Mouse (Mus musculus) mouse embryonic stem cell (cell line): ENCODE data around the gene Dazl.

Experiments used
- in situ Hi-C, 2 experiments: fragments of 300-500 bp; cut with MboI; formaldehyde crosslinking; loops; 1 replicate in 1 of 2; 3 replicates in 1 of 2; pipeline ENCODE4 v1.14.3; 2019 to 2020; ENCODE audit warnings: low sequenced_read_pairs in 2 of 2, low pct_unique_long_range_greater_than_20kb in 1 of 2, mixed read lengths in 1 of 2; ENCODE audit not compliant: unreplicated experiment in 1 of 2

Gene Dazl

DNA sequence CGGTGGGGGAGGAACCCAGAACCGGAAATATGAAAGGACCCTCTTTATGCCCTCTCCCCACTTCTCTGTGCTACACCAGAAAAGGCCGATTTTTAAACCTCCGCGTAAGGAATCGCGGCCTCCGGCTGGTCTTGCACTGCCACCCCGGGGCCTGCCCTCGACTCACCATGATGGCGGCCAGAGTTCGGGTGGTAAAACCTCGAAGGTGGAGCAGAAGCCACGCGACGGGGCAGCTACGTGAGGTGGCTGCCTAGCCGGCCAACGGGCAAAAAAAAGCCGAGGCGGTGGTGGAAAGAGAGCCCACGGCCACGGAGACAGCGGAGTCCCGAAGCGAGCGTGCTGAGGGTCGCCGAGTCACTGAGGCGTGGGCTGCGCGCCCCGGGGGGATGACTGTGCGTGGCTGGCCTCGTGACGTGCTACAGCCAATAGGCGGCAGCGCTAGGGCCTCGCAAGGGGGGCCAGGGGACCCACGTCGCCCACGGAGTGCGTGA is at the start of gene Dazl:
Gene Dazl, minus strand, starts transcription at position 396 of the 491 bp plus-strand sequence.
- in situ Hi-C loops = no loop called here

DNA sequence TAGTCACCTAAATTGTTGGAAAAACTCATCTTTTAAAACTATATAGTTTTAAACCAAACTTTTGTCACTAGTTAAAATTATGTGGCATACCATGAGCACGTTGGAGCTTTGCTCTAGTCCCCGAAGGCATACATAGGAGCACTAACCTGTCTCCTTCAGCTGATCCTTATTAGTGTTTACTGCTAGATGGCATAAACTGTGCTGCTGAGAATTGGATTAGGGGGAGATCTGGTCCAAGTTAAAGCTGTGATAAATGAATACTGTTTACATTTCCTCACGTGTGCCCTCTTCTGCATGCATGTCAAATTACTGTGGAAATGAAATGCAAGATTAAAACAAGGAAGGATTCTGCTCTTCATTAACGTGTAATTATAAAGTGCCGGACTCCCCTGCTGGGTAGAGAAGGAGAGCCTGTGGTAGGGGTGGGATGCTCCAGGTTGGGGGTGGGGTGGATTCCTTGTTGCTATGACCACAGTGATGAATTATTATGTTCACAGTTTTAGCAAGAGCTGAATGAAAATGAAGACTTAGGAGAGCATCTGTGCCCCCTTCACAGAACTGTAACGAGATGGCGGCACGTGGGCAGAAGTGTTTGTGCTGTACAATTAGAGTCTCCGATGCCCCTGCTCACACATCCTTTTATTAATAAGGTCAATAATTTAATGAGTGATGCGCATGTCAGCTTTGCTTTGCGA is 48.6 kb upstream of the Dazl start:
- in situ Hi-C loops = loop anchor here in 1 of 2 experiments (25.0 kb wide), 1 partner anchor 445 kb away; no protein-coding TSS in a partner anchor

DNA sequence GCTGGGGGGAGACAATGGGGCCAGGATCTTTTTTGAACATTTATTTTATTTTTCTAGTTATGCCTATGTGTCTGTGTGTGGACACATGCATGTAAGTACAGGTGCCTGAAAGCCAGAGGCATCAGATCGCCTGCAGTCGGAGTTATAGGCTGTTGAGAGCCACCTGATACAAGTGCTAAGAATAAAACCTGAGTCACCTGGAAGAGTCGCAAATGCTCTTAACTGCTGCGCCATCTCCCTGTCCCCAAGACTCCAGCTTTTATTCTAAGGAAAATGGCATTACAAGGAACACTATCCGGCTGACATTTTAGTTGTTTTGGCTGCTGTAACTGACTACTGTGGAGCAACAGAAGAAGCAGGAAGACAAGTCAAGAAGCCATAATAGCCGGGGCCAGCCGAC is 45.5 kb upstream of the Dazl start:
- in situ Hi-C loops = loop anchor here in 1 of 2 experiments (25.0 kb wide), 1 partner anchor 448 kb away; no protein-coding TSS in a partner anchor

DNA sequence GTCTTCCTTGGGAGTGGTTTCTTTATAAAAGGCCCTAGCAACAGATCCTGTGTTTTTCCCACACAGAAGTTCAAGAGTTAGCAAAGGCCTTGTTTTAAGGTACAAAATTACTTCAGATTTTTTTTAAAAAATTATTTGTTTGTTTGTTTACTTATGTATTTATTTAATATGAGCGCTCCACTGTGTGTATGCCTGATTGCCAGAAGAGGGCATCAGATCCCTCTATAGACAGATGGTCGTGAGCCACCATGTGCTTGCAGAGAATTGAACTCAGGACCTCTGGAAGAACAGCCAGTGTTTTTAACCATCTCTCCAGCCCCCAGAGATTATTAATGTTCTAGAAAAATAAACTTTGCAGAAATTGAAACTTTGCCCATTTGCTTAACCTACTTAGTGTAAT is 42.3 kb upstream of the Dazl start:
- in situ Hi-C loops = loop anchor here in 1 of 2 experiments (25.0 kb wide), 1 partner anchor 452 kb away; no protein-coding TSS in a partner anchor

DNA sequence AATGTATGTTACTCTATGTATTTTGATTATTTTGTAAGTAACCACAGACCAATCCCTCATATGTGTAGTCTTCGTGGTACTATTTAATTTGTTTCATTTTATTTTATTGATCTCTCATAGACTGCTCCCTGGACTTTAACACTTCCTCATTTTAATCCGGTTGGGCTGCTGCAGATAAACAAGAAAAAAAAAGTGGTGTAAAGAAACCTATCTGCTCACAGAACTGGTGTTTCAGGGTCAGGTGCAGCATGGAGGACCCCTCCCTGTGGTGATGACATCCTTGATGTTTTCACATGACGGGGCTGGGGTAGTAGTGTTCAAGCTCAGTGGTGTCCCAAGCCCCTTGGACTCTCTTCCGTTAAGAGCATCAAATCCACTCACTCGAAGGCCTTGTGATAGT is 41.3 kb upstream of the Dazl start:
- in situ Hi-C loops = loop anchor here in 1 of 2 experiments (25.0 kb wide), 1 partner anchor 453 kb away; no protein-coding TSS in a partner anchor

DNA sequence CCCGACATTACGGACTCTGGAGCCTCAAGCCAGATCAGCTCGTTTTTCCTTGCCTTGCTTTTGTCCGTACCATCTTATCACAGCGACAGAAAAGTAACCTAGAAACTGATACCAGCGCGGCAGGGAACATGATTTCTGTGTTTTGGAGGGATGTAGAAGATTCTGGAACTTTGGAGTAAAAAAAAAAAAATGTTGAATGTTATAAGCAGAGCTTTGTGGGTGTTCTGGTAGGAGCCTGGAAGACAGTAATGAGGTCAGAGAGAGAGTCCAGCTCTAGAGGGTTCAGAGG is 38.5 kb upstream of the Dazl start:
- in situ Hi-C loops = loop anchor here in 1 of 2 experiments (25.0 kb wide), 1 partner anchor 455 kb away; no protein-coding TSS in a partner anchor

DNA sequence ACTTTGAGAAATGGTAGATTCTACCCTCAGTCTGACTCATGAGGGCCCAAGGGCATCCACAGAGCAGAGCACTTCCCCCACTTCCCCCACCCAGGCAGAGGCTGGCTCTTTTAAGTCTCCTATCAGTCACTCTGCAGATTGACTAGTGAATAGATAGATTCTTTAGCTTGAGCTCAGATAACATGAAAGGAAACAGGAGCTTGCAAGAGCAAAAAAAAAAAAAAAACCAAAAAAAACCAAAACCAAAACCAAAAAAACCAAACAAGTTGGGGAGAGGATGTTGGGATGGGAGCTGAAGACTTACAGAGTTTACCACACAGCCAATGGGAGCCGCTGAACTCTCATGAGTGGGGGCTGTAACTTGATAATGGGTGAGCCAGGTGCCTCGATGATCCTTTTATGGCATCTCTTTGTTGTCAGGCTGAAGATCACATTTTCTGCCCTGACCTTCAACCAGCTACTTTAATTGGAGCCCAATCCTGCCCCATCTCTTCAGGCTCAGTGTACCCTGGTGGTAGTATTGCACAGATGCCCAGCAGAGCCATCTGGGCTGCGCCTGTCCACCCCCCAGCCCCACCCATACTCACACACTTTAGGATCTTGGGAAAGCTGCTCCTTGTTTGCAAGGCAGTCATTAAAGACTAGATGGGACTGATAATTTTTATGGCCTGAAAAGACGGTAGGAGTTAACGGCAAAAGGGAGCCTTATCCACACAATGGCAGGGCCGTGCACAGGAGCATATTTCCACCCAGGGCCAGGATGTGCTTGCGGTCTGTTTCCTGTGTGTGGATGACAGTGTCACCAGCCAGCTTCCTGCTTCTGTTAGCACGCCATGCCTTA is 38.0 kb upstream of the Dazl start:
- in situ Hi-C loops = loop anchor here in 1 of 2 experiments (25.0 kb wide), 1 partner anchor 456 kb away; no protein-coding TSS in a partner anchor

DNA sequence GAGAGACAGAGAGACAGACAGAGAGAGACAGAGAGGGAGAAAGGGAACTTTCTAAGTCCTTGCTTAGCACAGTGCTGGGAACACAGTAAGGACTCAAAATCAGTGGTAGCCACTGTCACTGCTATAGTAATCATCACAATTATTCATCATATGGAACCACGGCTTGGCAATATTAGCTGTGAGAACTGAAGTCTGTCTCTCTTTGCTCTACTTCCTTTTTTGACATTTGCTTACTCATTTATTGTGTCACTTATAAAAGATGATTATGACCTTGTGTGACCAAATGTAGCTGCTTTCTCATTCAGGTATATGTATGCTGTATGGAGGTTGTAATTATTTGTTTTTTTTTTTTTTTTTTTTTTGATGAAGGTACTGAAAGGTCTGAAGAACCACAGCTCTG is 36.8 kb upstream of the Dazl start:
- in situ Hi-C loops = loop anchor here in 1 of 2 experiments (25.0 kb wide), 1 partner anchor 457 kb away; no protein-coding TSS in a partner anchor

DNA sequence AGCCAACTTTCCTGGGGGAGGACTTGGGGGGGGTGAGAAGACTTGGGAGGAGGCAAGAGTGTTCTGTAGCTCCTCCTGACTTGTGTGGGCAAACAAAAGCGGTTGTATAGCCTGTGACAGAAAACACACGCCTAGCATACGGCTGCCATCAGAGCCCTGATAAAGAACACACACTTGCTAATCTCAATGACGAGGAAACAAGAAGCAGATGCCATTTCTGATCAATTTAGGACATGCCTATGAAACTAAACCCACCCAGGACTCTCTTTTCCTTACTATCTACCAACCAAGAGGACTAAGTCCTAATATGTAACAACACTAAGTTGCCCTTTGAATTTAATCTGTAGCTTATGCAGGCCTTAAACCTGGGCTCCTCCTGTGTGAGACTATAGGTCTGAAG is 31.2 kb upstream of the Dazl start:
- in situ Hi-C loops = loop anchor here in 1 of 2 experiments (25.0 kb wide), 1 partner anchor 463 kb away; no protein-coding TSS in a partner anchor

DNA sequence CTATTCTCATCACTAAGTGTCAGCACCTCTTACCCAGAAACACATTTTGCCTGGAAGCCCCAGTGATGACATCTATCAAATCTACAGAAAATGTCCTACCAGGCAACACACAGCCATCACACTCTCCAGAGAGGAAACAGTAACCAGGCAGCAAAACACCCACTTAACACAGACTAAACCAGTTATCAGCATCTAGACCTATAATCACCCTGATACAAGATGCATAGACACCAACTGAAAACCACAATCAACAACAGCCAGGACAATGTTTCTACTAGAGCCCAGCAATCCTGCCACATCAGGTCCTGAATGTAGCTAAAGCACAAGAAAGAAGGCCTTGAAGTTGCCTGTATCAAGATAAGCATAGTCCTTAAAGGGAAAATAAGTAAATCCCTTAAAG is 25.4 kb upstream of the Dazl start:
- in situ Hi-C loops = no loop called here

DNA sequence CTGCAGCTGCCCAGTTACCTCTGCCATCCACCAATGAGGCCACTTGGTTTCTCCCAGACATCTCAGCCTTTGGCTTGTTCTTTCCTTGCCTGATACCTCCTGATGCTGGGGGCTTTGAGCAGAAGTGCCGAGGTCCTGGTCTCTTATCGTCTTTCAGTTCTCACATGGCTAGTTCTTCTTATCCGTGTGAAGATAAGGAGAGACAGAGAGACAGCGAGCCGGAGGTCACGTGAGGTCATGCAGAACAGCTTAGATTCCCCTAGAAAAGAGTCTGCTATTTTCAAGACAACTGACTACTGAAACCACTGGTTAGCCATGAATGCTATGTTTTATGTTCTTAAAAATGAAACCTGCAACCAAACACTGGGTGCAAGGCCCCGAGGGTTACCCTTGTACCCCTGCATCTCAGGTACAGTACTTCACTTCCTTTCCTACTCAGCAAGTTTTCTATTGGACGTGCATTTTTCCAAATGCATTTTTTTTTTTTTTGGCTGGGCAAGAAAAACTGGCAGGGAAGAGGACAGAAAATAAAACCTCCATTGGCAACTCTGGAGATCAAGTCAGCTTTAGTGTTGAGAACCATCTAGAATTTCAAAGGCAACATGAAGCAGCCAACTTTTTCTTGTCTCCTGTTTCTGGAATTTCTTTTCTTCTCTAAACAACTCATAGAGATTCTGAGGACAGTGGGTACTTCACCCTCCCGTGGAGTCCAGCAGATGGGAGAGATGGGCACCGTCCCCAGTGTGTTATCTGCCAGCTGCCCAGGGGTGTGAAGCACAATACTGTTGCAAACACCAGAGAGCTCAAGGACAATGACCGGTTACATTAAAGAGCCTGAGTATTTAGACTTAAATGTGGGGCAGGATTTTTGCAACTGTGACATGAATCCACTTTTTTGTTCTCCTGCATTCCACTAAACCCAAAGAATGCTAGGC is 23.0 kb upstream of the Dazl start:
- in situ Hi-C loops = no loop called here

DNA sequence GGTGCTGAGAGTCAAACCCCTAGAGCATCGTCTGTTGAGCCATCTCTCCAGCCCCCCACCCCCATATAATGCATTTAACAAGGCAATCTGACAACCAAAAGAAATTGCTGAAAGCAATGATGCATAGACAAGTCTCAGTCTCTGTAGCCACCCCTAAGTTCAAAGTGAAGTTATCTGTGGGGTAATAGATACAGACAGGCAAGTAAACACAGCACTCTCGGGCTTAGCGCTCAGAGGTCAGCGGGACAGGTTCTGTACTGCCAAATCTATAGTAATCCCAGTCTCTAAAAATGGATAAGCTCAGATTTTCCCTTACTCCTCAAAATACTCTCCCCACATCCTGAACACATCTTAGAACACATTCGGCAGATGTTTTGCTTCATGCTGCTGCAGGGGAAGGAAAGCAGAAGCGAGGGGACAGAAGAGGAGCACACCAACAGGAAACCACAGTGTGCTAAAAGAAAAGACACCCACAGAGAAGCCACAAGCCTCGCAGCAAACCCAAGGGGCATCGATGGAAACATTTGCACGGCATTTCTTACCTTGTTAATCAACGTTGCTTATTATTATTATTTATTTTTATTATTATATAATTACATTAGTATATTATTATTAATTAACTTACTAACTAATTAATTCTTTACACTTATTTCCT is 16.8 kb upstream of the Dazl start:
- in situ Hi-C loops = no loop called here

DNA sequence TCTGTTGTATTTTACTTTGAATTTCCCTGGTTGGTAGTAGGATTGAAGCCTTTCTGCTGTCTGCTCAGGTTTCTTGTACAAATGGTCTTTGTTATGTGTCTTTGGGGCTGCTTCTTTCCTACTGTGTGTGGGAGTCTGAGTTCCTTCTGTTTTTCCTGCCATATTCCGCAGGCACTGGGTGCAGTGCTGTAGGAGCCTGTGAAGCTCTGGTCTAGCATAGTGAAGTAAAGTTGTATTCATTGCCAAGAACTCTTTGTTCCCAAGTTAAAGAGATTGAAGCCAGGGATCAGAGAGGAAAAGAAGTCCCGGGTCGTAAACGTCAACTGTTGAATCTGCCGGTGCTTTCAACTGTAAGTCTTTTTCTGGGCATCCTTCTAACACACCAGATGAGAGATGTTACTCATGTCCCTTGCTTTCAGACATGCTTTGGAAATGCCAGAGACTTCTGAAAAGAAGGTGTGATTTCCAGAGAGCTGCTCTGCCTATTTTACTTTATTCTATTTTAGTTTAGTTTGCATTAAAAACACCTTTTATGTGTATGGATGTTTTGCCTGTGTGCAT is 16.2 kb upstream of the Dazl start:
- in situ Hi-C loops = no loop called here

DNA sequence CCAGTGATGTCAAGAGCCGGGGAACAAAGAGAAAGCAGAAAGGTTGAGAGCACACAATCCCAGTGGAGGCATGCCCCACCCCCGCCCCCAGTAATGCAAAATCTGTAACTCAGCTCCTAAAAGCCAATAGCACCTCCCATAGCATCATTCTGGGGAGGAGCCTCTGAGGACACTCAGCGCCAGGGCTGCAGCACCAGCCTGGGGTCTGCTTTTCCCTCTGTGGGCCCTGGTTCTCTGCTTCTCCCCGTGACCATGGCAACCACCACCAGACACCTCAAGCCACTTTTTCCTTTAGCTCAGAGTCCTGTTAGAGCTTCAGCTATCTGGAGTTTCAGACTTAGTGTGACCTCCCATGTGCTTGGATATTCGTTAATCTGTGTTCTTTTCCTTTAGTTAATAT is 15.4 kb upstream of the Dazl start:
- in situ Hi-C loops = no loop called here

DNA sequence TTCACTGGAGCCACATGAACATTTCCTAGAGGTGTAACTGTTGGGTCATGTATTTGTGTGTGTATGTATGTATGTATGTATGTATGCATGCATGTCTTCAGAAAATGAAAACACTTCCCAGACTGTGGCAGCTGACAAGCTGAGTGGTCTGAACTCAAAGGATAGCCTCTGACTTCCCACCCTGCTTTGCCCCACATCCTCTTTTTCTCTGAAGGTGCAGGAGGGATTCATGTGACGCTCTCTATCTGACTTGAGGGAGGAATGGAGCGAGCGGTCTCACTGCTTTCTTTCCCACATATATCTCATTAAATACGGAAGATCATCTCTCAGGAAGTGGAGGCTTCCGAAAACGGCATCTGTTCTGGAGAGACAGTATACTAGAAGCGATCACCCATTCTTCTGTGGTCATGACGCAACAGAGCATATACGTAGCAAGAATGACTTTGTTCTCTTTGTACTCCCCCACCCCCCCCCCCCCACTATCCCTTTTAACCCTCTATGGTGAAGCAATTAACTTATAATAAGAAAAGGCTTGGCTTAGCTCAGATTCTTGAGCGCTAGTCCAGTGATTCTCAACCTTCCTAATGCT is 14.7 kb upstream of the Dazl start:
- in situ Hi-C loops = no loop called here

DNA sequence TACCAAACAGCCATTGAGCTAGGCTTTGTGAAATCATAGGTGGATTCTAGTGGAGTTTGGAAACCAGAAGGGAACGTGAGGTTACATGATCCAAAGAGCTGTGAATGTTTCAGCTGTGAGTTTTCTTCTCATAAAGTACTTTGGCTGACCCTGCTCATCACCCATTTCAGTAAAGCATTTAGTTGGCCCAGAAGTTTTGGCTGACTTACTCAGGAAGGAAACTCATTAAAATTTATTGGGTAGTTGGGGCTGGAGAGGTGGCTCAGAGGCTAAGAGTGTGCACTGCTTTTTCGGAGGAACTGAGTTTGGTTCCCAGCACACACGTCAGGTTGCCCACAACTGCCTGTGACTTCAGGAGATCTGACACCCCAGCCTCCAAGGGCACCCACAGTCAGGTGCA is 9.4 kb upstream of the Dazl start:
- in situ Hi-C loops = no loop called here

DNA sequence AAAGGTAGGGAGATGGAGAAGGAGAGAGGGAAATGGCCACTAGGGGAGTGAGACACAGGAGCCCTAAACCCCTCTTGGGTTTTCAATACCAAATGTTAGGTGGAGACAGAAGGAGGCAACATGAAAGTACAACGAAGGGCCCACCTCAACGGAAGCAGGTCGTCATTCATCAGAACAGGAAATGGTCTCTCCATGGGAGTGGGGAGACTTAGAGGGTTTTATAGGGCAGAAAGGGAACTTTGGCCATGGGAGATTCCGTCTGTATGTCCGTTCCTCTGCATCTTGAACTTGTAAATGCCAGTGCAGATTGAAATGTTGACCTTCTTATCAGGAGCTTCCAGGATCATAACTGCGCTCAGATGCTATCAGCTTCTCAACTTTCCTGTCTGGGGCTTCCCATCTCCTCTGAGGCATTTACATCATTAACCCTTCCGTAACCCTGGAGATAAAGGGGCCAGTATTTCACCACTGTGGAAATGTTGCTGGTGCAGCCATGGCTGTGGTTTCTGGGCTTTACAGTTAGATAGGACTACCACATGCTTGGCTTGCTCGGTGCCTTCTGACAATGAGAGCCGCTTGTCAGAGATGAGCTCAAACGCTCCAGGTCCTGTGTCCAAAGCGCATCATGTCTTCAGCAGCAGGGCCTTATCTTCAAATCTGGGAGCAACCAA is 6.9 kb upstream of the Dazl start:
- in situ Hi-C loops = no loop called here
